Mouse (Mus musculus): Measurements from ENCODE around the gene Olfr1366. TPM values are rescaled to one million over a fixed set of nuclear protein-coding genes. Genes with fewer than 3 reads are reported as not detected.
"Not testable (repeated sequence)": the region's sequence is repeated elsewhere in the genome, so short reads cannot be mapped to it uniquely, and the experiment has no call there.

The Olfr1366 gene
- polyA plus RNA-seq (2016; fragmentation: Nextera tagmentation; extraction: Ambion mirVana): 0.20 and 0.22 TPM in 2 replicates

DNA sequence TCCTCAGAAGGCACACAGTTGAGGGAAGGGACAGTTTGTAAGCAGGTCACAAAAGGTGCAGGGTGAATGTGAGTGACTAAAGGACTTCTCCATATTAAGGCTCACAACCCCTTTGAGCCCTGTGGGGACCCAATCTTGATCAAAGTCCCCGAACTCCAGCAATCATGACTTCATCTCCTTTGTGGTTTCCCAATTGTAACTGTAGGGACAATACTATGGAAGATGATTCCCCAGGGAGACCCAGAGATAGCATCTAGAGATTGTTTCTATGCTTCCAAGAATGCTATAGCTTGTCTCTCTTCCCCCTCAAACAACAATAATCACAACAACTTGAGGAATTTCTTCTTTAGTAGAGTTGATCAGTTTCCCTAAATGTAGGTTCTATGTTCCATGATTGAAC is at the start of gene Olfr1366:
Gene Olfr1366 (minus strand): TSS at position 101 of the 400 bp plus-strand sequence.
- Histone ChIP-seq H3K4me2 (replicated peaks) (no peak within 1 kb of the TSS), H3K36me3 (no peaks in the 10 kb centered on the region), H3K9me3 (replicated peaks) (no peaks in the 10 kb centered on the region), H3K9ac (no peak within 1 kb of the TSS), H3K27ac (no peak within 1 kb of the TSS), H3K27me3 (no peaks in the 10 kb centered on the region), H3K4me1 (no peaks in the 10 kb centered on the region), H3K4me3 (no peak within 1 kb of the TSS)
- WGBS: 81% methylated on average over 1 of the region's 1 CpGs
- no peak for ATAC-seq (ENCODE audit: low FRiP score)

DNA sequence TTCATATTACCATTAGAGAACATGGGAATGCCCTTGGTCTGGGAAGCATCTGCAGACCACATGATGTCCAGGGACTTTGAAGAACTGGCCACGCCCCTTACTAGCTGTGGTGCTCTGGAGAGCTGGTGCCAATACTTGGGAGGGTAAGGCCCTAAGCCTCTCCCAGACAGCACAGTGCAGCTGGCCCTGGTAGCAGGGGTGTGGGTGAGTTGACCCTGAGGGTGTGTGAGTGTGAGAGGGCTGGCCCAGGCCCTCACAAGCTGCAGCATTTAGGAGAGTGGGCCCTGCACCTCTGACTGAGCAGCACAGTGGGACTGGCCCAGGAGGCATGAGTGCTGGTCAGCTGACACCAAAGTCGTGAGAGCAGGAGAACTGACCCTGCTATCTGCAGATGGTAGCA is 49.0 kb upstream of the Olfr1366 start:
- Histone ChIP-seq H3K4me2 (replicated peaks) (no peak overlapping the region), H3K36me3 (no peaks in the 10 kb centered on the region), H3K9ac (no peak overlapping the region), H3K27me3 (no peaks in the 10 kb centered on the region), H3K4me1 (no peaks in the 10 kb centered on the region), H3K4me3 (no peak overlapping the region), H3K9me3 (replicated peaks) (peaks cover 5% of the 10 kb centered on the region; the same call in 1 of the 2 replicates), H3K27ac (no peak overlapping the region)
- ATAC-seq (ENCODE audit: low FRiP score): no peak
- 72% methylated on average over 2 of the region's 2 CpGs for WGBS

DNA sequence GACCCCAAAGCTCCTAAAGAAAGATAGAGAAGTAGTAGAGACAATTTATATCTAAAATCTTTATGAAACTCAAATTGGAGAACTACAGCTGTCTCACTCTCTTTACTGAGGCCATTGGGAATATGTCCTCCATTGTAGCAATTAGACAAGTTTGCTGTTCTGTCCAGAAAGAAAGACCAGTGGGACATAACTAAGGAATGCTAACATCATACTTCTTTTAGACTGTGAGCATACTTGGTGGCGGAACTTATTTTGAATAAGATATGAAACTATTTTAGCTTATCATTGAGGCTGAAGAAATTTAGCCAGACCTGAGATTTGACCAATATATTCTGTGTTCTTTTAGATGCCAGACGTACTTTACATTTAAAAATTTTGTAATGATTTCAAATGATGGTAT is 39.1 kb upstream of the Olfr1366 start, which contains the start of gene Olfr1364:
Gene Olfr1364 (minus strand): TSS at position 101 of the 400 bp plus-strand sequence.
- no peak within 1 kb of the TSS for H3K9ac ChIP-seq
- H3K27ac ChIP-seq: no peak within 1 kb of the TSS
- H3K36me3 ChIP-seq: no peaks in the 10 kb centered on the region
- H3K9me3 ChIP-seq (replicated peaks): no peaks in the 10 kb centered on the region
- H3K4me3 ChIP-seq: no peak within 1 kb of the TSS
- no peak within 1 kb of the TSS for H3K4me2 ChIP-seq (replicated peaks)
- WGBS: 87% methylated on average over 2 of the region's 2 CpGs
- H3K27me3 ChIP-seq: no peaks in the 10 kb centered on the region
- no peak for ATAC-seq (ENCODE audit: low FRiP score)
- no peaks in the 10 kb centered on the region for H3K4me1 ChIP-seq

DNA sequence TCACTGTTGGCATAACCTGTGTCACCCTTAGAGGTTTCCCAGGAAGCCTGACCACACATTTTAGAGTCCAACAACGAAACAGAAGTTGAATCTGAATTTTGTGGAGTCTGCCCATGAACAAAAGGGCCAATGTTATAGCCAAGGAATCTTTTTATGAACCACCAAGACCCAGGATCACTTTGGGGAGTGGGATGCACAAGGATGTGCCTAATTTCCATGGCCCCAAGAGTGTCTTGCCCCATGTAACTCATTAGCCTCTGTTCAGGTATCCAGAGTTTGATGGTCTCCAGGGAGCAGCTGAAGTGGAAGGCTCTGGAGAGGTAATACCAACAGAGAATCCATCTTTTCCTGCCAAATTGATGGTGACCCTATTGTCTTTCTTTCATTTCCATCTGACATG is 17.2 kb upstream of the Olfr1366 start, which contains the start of gene Olfr1535:
Gene Olfr1535 (minus strand): TSS at position 101 of the 400 bp plus-strand sequence.
- no peak for ATAC-seq (ENCODE audit: low FRiP score)
- 61% methylated on average over 1 of the region's 1 CpGs for WGBS
- H3K27ac ChIP-seq: no peak within 1 kb of the TSS

DNA sequence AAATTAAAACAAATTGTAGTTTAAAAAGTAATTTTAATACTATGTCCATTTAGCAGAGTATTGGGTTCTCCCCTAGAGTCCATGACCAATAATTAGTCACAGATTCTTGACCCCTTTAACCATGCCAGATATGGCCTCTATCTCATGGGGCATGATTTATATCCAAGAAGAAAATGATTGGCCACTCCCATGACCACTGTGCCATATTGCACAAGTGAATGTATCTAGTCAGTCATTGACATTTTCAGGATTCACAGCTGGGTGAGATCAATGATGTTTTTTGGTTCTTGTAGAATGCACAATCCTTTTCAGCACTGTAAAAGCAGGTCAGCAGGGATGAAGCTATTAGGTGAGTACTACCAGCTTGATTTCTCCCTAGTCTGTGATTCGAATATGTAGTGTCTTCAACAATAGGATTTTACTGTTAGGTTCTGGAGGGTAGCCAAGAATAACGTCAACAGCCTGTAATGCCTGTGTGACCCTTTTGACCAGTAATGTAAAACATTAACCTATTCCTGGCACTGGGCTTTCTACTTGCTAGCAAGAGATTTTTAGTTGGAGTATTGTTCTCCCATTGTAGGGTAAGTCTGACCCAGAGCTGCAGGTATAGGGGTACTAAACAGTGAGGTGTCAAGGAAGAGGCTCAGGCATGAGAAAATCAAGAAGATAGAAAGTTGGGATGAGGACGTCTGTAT is 8.0 kb upstream of the Olfr1366 start:
- Histone ChIP-seq H3K9ac (no peak overlapping the region), H3K27me3 (no peaks in the 10 kb centered on the region), H3K36me3 (no peaks in the 10 kb centered on the region), H3K4me3 (no peak overlapping the region), H3K4me2 (replicated peaks) (no peak overlapping the region), H3K9me3 (replicated peaks) (no peaks in the 10 kb centered on the region), H3K4me1 (no peaks in the 10 kb centered on the region), H3K27ac (no peak overlapping the region)
- WGBS: 63% methylated on average over 3 of the region's 3 CpGs
- no peak for ATAC-seq (ENCODE audit: low FRiP score)

More for the DNA sequence above, 17.2 kb upstream of the Olfr1366 start, which contains the start of gene Olfr1535:
- H3K36me3 ChIP-seq: no peaks in the 10 kb centered on the region
- H3K27me3 ChIP-seq: no peaks in the 10 kb centered on the region
- no peaks in the 10 kb centered on the region for H3K4me1 ChIP-seq
- H3K4me3 ChIP-seq: no peak within 1 kb of the TSS
- no peaks in the 10 kb centered on the region for H3K9me3 ChIP-seq (replicated peaks)
- H3K9ac ChIP-seq: no peak within 1 kb of the TSS
- no peak within 1 kb of the TSS for H3K4me2 ChIP-seq (replicated peaks)

DNA sequence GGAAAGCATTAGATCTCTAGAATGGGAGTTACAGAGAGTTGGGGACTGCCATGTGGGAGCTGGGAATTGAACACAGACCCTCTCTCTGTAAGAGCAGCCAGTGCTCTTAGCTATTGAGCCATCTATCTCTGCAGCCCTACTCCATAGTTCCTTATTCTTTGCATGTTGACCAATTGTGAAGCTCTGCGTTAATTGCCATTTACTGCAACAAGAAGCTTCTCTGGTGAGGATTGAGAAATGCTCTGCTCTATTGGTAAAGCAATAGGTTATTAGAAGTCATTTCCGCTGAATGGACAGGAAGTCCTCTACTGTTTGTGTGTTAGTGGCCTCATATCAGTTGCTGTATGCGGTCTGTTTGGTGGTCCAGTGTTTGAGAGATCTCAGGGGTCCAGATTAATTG is 6.9 kb upstream of the Olfr1366 start:
- 96% methylated on average over 3 of the region's 3 CpGs for WGBS
- Histone ChIP-seq H3K4me3 (no peak overlapping the region), H3K4me1 (no peaks in the 10 kb centered on the region), H3K27ac (no peak overlapping the region), H3K36me3 (no peaks in the 10 kb centered on the region), H3K4me2 (replicated peaks) (no peak overlapping the region), H3K9me3 (replicated peaks) (no peaks in the 10 kb centered on the region), H3K27me3 (no peaks in the 10 kb centered on the region), H3K9ac (no peak overlapping the region)
- ATAC-seq (ENCODE audit: low FRiP score): no peak

DNA sequence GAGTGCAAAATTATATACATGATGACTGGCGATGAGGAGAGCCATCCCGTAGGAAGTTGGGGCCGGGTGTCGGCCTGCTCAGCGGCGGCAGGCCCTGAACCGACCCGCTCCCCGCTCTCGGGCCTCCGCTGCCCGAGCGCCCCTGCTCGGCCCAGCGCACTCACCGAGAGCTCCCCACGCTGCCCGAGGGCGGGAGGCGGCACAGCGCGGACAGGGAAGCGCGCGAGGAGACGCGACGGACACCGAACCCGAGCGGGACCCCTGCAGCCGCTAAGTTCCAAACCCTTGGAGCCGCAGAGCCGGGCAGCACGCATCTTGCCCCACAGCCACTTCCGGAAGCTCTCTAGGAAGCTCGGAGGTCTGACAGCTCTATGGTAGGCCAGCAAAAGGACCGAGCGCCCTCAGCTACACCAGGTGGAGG is 11.8 kb downstream of the Olfr1366 start, which contains the start of gene Zkscan8:
Gene Zkscan8 (minus strand): TSS at position 340 of the 421 bp plus-strand sequence.
- ATAC-seq (ENCODE audit: low FRiP score): peak; percentile 98
- Histone ChIP-seq H3K4me1 (peaks cover 4% of the 10 kb centered on the region), H3K4me2 (replicated peaks) (peak within 1 kb of the TSS; percentile 64), H3K36me3 (peaks cover 12% of the 10 kb centered on the region), H3K27ac (peak within 1 kb of the TSS; percentile 93), H3K9me3 (replicated peaks) (no peaks in the 10 kb centered on the region), H3K9ac (peak within 1 kb of the TSS; percentile 97), H3K4me3 (peak within 1 kb of the TSS; percentile 94), H3K27me3 (no peaks in the 10 kb centered on the region)
- 0% methylated on average over 39 of the region's 39 CpGs for WGBS

DNA sequence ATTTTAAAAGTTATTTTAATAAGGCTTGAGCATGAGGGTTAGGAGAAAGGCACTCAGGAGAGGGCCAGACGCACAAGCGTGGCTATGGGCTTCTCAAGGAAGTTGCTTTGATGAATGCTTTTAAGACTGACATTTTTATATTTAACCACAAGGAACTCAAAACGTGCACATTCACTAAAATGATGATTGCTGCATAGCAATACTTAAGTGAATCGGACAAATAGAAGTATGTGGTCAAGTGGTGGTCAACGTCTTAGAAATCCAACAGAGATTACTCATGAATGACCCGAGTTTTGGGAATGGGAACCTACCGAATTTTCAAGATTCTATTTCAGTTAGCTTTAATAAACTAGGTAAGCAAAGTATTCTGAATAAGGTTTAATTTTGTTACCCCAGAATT is 12.5 kb downstream of the Olfr1366 start:
- ATAC-seq (ENCODE audit: low FRiP score): no peak
- Histone ChIP-seq H3K27ac (no peak overlapping the region), H3K9ac (peak overlapping the region; percentile 15; the same call in 1 of the 2 replicates), H3K27me3 (no peaks in the 10 kb centered on the region), H3K9me3 (replicated peaks) (no peaks in the 10 kb centered on the region), H3K4me1 (peaks cover 4% of the 10 kb centered on the region), H3K4me3 (peak overlapping the region; percentile 24), H3K36me3 (peaks cover 16% of the 10 kb centered on the region), H3K4me2 (replicated peaks) (peak overlapping the region; percentile 64)
- WGBS: 58% methylated on average over 7 of the region's 7 CpGs

DNA sequence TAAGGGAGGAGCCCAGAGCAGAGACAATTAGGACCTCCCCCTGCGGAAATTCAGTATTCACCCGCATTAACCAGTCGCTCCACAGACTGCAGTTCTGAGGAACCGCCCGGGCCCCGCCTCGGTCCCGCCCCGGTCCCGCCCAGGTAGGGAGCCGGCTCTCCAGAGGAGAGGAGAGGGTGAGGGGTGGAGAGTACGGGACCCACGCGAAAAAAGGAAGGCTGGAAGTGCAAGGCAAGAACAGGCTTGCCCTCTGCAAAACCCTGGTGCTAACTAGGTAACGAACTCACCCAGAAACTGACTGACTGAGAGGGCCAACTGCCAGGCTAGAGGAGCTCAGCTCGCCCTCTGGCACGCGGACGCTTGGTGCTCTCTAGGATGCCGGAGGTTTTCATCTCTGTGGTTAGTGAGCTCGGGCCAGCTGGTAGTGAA is 36.4 kb downstream of the Olfr1366 start:
- H3K36me3 ChIP-seq: no peaks in the 10 kb centered on the region
- peak overlapping the region; percentile 63 for H3K4me2 ChIP-seq (replicated peaks)
- peak; percentile 99 for ATAC-seq (ENCODE audit: low FRiP score)
- no peaks in the 10 kb centered on the region for H3K4me1 ChIP-seq
- peak overlapping the region; percentile 61 for H3K4me3 ChIP-seq
- H3K27ac ChIP-seq: peak overlapping the region; percentile 73
- H3K27me3 ChIP-seq: no peaks in the 10 kb centered on the region
- under 1% methylated on average over 21 of the region's 21 CpGs for WGBS
- H3K9ac ChIP-seq: peak overlapping the region; percentile 73
- H3K9me3 ChIP-seq (replicated peaks): no peaks in the 10 kb centered on the region

DNA sequence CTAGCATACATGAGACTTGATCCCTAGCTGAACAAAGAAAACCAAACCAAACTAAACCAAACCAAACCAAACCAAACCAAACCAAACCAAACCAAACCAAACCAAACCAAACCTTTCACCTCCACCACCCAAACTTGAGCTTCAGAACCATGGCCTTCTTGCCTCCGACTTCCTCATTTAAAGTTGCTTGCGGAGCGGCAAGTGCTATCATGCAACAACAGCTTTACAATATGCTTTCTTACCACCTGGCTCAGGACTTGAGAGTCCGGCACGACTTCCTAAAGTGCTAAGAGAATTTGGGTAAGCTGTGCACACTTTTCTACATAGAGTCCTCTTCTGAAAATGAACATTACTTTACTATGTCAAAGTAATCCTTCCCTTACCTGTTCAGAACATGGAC is 40.3 kb downstream of the Olfr1366 start:
- ATAC-seq (ENCODE audit: low FRiP score): no peak
- WGBS: 88% methylated on average over 5 of the region's 5 CpGs
- no peak overlapping the region for H3K4me3 ChIP-seq
- no peaks in the 10 kb centered on the region for H3K36me3 ChIP-seq
- no peak overlapping the region for H3K27ac ChIP-seq
- H3K4me1 ChIP-seq: no peaks in the 10 kb centered on the region
- no peak overlapping the region for H3K9ac ChIP-seq
- H3K4me2 ChIP-seq (replicated peaks): no peak overlapping the region
- no peaks in the 10 kb centered on the region for H3K9me3 ChIP-seq (replicated peaks)
- H3K27me3 ChIP-seq: no peaks in the 10 kb centered on the region

DNA sequence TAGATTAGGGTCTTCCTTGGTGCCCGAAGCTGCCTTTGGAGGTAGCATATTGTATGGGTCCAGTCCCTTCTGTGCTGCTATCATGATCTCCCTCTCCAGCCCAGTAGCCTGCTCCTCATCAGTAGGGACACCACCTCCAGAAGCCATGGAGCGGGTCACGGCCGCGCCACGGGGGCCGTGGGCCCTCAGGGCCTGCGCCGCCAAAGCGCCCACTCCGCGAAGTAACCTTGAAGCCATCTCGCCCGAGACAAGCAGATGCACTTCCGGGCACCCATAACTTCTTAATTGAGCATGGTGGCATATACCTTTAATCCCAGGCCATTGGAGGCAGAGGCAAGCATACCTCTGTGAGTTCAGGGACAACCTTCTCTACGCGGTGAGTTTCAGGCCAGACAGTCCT is 41.4 kb downstream of the Olfr1366 start, which contains the start of gene Gm11273:
Gene Gm11273 (minus strand): TSS at position 237 of the 400 bp plus-strand sequence.
- H3K9me3 ChIP-seq (replicated peaks); H3K4me3 ChIP-seq; H3K27ac ChIP-seq; H3K36me3 ChIP-seq; H3K27me3 ChIP-seq; H3K4me1 ChIP-seq; H3K4me2 ChIP-seq (replicated peaks); ATAC-seq (ENCODE audit: low FRiP score); H3K9ac ChIP-seq: not testable (repeated sequence)
- WGBS: 92% methylated on average over 17 of the region's 17 CpGs

DNA sequence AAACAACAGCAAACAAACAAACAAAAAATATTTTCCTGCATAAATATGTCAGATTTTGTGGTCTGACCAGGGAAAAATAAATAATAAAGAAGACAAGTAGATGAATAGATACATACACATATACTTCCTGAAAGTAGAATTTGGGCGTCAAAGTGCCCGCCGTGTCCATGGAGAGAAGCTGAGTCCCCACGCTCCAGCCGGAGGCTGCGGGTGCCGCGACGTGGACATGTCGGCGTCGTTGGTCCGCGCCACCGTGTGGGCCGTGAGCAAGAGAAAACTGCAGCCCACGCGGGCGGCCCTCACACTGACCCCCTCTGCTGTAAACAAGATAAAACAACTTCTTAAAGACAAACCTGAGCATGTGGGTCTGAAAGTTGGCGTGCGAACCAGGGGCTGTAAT is 47.5 kb downstream of the Olfr1366 start, which contains the start of gene AK157302:
Gene AK157302 (plus strand): TSS at position 144 of the 400 bp plus-strand sequence.
- H3K36me3 ChIP-seq: no peaks in the 10 kb centered on the region
- WGBS: 91% methylated on average over 18 of the region's 21 CpGs
- ATAC-seq (ENCODE audit: low FRiP score): no peak
- H3K9ac ChIP-seq: no peak within 1 kb of the TSS
- H3K4me2 ChIP-seq (replicated peaks): no peak within 1 kb of the TSS
- no peaks in the 10 kb centered on the region for H3K4me1 ChIP-seq
- no peak within 1 kb of the TSS for H3K27ac ChIP-seq
- no peaks in the 10 kb centered on the region for H3K27me3 ChIP-seq
- H3K9me3 ChIP-seq (replicated peaks): no peaks in the 10 kb centered on the region
- H3K4me3 ChIP-seq: no peak within 1 kb of the TSS

All from hindbrain, embryonic 12.5 days (tissue).